Mouse (Mus musculus) limb, embryonic 14.5 days (tissue): ENCODE measurements at regions not wholly inside any gene's neighbourhood (a gene's known extent, or its start where the extent isn't known, plus 50 kb on each side); places are given as distances from the start of the nearest gene placed in this dataset.

ENCODE experiments used
- ATAC-seq: fragments of 200-750 bp; cut with Nextera tagmentation; 2 replicates; pipeline ENCODE4 v1.8.0; 2017; ENCODE audit warnings: low read depth, moderate number of reproducible peaks, moderate TSS enrichment; ENCODE audit not compliant: low FRiP score
- DNase-seq: peaks from one replicate; pipeline ENCODE4 v3.0.0-alpha.2; 2015; ENCODE audit warnings: low spot score
- H3K27ac ChIP-seq: fragments of 300-500 bp; sonication (generic); replicated peaks from 2 replicates; pipeline ENCODE4 v1.5.1; 2014; ENCODE audit warnings: low read depth, mild to moderate bottlenecking, low read length, moderate library complexity, mixed read lengths
- H3K27me3 ChIP-seq: fragments of 300-500 bp; sonication (generic); 2 replicates; pipeline ENCODE4 v1.6.1; 2014; ENCODE audit warnings: low read length, mixed read lengths; ENCODE audit not compliant: control insufficient read depth, insufficient read depth
- H3K36me3 ChIP-seq: fragments of 300-500 bp; sonication (generic); 2 replicates; pipeline ENCODE4 v1.6.1; 2014; ENCODE audit warnings: mild to moderate bottlenecking, low read length, moderate library complexity, mixed read lengths; ENCODE audit not compliant: control insufficient read depth, insufficient read depth
- H3K4me1 ChIP-seq: fragments of 300-500 bp; sonication (generic); 2 replicates; pipeline ENCODE4 v1.6.1; 2014; ENCODE audit warnings: antibody characterized with exemption, low read length, mixed read lengths; ENCODE audit not compliant: control insufficient read depth, insufficient read depth
- H3K4me2 ChIP-seq: fragments of 300-500 bp; sonication (generic); replicated peaks from 2 replicates; pipeline ENCODE4 v1.6.1; 2014; ENCODE audit warnings: low read depth, mild to moderate bottlenecking, low read length, moderate library complexity; ENCODE audit not compliant: severe bottlenecking
- H3K4me3 ChIP-seq: fragments of 300-500 bp; sonication (generic); replicated peaks from 2 replicates; pipeline ENCODE4 v1.5.1; 2014; ENCODE audit warnings: low read length
- H3K9ac ChIP-seq: fragments of 300-500 bp; sonication (generic); 2 replicates; pipeline ENCODE4 v1.6.1; 2014; ENCODE audit warnings: mild to moderate bottlenecking, low read depth, low read length, moderate library complexity; ENCODE audit not compliant: severe bottlenecking
- H3K9me3 ChIP-seq: fragments of 300-500 bp; sonication (generic); 2 replicates; pipeline ENCODE4 v1.6.1; 2016; ENCODE audit warnings: low read length; ENCODE audit not compliant: control insufficient read depth
- POLR2A ChIP-seq: fragments of 200-500 bp; IDR thresholded peaks from 2 replicates; pipeline ENCODE4 v1.8.0; 2012; ENCODE audit warnings: inconsistent platforms, mild to moderate bottlenecking, moderate library complexity, borderline replicate concordance; ENCODE audit not compliant: insufficient read depth, insufficient read length; ENCODE audit errors: extremely low read depth
- WGBS: fragments of 180-500 bp; shearing (Covaris S2); extraction: QIAGEN DNeasy Blood & Tissue Kit; methylation state at CpG from one replicate; pipeline ENCODE4 v1.1.7; 2014; 5-methylcytosine and 5-hydroxymethylcytosine counted together

- Histone ChIP-seq H3K36me3 (no peaks in the 10 kb centered on the region), H3K9ac (no peak overlapping the region), H3K27ac (no peak overlapping the region), H3K27me3 (no peaks in the 10 kb centered on the region), H3K4me2 (no peak overlapping the region), H3K9me3 (no peaks in the 10 kb centered on the region), H3K4me3 (no peak overlapping the region), H3K4me1 (no peaks in the 10 kb centered on the region)
- DNase-seq: no peak
- ATAC-seq: no peak
- 92% methylated on average over 2 of the region's 2 CpGs for WGBS
- no peak for TF ChIP-seq POLR2A
These were observed 123.4 kb upstream of the Ccnd2 start for GRCm38 (mm10) chr6:127275430-127275784.

GRCm38 (mm10) chr6:127276362-127276761 lies 124.4 kb upstream of the Ccnd2 start:
- no peak for DNase-seq
- Histone ChIP-seq H3K36me3 (no peaks in the 10 kb centered on the region), H3K4me2 (no peak overlapping the region), H3K9ac (no peak overlapping the region), H3K27ac (no peak overlapping the region), H3K27me3 (no peaks in the 10 kb centered on the region), H3K4me1 (no peaks in the 10 kb centered on the region), H3K9me3 (no peaks in the 10 kb centered on the region), H3K4me3 (no peak overlapping the region)
- no peak for TF ChIP-seq POLR2A
- ATAC-seq: no peak
- WGBS: 93% methylated on average over 4 of the region's 4 CpGs

DNA sequence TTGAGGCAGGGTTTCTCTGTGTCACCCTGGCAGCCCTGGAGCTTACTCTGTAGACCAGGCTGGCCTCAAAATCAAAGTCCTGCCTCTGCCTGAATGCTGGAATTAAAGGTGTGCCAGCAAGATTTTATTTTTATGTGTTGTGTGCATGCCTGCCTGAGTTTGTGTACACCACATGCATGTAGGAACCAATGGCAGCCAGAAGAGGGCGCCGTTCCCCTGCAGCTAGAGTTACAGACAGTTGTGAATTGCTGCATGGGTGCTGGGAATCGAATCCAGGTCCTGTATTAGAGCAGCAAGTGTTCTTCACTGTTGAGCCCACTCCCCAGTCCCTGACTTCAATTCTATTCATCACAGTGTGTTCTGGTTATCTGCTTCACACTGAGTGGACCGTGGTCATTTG lies 126.4 kb upstream of the Ccnd2 start:
- Histone ChIP-seq H3K27ac (no peak overlapping the region), H3K27me3 (no peaks in the 10 kb centered on the region), H3K4me1 (peaks cover 7% of the 10 kb centered on the region), H3K4me3 (no peak overlapping the region), H3K9me3 (no peaks in the 10 kb centered on the region), H3K36me3 (no peaks in the 10 kb centered on the region), H3K4me2 (no peak overlapping the region), H3K9ac (no peak overlapping the region)
- DNase-seq (no peak), ATAC-seq (no peak)
- 86% methylated on average over 4 of the region's 4 CpGs for WGBS
- TF ChIP-seq POLR2A: no peak

DNA sequence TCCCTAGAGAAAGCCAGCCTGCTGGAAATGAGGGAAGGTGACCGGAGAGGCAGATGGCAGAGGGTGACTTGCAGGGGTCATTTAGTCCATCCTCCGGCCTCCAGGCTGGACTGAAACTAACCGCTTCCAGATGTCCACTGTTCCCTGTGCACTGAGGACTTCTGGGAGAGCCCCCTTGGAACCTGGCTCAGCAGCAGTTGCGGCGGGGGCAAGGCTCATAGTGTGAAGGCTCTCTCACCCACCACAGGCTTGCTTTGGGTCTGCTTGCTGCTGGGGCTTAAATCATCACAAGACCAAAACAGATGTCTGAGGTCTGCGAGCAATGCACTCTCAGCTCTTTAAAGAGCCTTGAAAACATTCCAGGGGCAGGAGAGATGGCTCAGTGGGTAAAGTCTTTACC lies 132.2 kb upstream of the Ccnd2 start:
- Histone ChIP-seq H3K27me3 (no peaks in the 10 kb centered on the region), H3K9me3 (no peaks in the 10 kb centered on the region), H3K36me3 (no peaks in the 10 kb centered on the region), H3K4me3 (no peak overlapping the region), H3K9ac (no peak overlapping the region), H3K4me2 (no peak overlapping the region), H3K4me1 (peaks cover 17% of the 10 kb centered on the region), H3K27ac (peak overlapping the region; percentile 38; the same call in 1 of the 2 replicates)
- 18% methylated on average over 6 of the region's 6 CpGs for WGBS
- ATAC-seq (no peak), DNase-seq (peak; percentile 10)
- no peak for TF ChIP-seq POLR2A

- DNase-seq (no peak), ATAC-seq (no peak)
- Histone ChIP-seq H3K27me3 (no peaks in the 10 kb centered on the region), H3K9me3 (no peaks in the 10 kb centered on the region), H3K4me2 (no peak overlapping the region), H3K4me3 (no peak overlapping the region), H3K9ac (no peak overlapping the region), H3K36me3 (no peaks in the 10 kb centered on the region), H3K4me1 (peaks cover 17% of the 10 kb centered on the region), H3K27ac (no peak overlapping the region)
- WGBS: 51% methylated on average over 12 of the region's 12 CpGs
- no peak for TF ChIP-seq POLR2A
These were observed 134.9 kb upstream of the Ccnd2 start for GRCm38 (mm10) chr6:127286681-127287476.
